Mouse (Mus musculus) layer of hippocampus, adult 18-20 months (tissue): ENCODE data around the gene Susd5. TPM values are rescaled to one million over a fixed set of nuclear protein-coding genes. Genes with fewer than 3 reads are reported as not detected.
"Not testable (repeated sequence)": the region's sequence is repeated elsewhere in the genome, so short reads cannot be mapped to it uniquely, and the experiment has no call there.

Experiments used
- DNase-seq, 2 experiments: peaks; one replicate each; pipeline ENCODE4 v3.0.0; 2022; ENCODE audit warnings: low spot score in 2 of 2
- total RNA-seq, 2 experiments: library from RNA; stranded (reverse); gene quantifications; 2 replicates each; pipeline ENCODE4 v1.2.3; 2021

The Susd5 gene
- total RNA-seq, 2 experiments from 2014 or later: 3.0 to 3.7 TPM

DNA sequence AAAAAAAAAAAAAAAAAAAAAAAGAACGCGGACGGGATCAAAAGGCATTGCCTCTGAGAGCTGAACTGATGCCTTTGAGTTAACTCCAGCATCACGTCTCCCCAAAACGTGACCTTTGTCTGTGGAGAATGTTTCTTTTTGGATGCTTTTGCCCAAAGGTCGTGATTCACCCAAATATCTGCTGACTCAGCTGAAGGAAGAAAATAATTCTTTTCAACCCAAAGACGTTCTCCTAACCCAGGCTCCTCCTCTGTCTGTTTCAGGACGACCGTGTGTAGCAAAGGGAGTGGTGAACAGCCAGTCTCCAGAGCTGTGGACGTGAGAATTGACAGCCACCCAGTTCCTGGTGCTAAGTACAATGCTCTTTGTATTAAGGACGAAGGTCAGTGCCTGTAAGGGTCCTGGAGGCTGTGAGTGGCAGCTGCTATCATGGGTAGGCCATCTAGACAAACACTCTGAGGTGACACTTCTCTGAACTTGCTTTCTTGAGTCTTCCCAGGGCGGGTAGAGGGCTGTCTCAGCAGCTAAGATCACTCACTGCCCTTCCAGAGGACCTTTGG lies 11.6 kb downstream of the Susd5 start:
- no peak for DNase-seq

DNA sequence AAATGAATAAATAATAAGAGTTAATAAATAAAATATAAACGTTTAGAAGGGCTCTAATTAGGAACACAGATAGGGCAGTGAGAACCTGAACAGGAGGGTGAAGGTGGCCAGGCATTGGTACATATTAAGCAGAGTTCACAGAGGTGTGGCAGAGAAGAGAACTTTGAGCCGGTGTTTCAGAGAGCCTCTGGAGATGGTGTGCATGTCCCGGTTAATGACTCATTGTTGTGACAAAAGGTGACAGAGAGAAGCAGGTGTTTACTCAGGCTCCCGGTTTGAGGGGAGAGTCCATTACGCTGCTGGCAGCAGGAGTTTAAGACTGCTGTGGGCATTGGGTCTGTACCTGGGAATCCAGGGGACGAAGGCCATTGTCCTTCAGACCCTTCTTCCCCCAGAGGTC lies 12.4 kb downstream of the Susd5 start:
- DNase-seq: no peak

DNA sequence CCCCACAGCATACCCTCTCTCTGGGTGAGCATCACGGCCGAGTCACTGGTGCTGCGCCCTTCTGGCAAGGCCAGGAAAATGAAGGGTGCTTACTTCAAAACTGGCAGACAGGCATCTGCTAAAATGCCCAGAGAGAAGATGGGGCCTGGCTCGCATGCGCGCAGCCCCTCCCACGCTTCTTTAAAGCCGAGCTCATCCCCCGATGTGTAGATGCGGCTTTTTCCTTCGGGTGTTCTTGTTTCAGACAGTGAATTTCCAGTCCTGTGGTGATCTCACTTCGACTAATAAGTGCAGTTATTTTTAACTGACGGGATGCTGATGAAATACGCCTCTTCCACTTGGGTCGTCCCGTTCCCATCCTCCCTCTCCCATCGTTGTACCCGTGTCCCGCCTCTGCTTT lies 16.7 kb downstream of the Susd5 start:
- peak; percentile 13 to 55 for DNase-seq

DNA sequence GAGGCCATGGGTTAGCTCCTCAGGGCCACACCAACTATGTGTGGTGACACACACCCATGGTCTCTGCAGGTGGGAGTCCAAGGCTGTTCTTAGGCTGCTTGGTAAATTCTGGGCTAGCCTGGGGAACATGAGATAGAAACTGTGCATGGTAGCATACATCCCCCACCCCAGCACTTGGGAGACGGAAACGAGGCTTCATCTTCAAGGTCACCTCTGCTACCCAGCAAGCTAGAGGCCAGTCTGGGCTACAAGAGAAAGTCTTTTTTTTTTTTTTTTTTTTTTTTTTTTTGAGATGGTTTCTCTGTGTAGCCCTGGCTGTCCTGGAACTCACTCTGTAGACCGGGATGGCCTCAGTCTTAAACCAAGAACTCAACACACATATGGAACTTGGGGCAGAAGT lies 29.5 kb downstream of the Susd5 start:
- DNase-seq: no peak

DNA sequence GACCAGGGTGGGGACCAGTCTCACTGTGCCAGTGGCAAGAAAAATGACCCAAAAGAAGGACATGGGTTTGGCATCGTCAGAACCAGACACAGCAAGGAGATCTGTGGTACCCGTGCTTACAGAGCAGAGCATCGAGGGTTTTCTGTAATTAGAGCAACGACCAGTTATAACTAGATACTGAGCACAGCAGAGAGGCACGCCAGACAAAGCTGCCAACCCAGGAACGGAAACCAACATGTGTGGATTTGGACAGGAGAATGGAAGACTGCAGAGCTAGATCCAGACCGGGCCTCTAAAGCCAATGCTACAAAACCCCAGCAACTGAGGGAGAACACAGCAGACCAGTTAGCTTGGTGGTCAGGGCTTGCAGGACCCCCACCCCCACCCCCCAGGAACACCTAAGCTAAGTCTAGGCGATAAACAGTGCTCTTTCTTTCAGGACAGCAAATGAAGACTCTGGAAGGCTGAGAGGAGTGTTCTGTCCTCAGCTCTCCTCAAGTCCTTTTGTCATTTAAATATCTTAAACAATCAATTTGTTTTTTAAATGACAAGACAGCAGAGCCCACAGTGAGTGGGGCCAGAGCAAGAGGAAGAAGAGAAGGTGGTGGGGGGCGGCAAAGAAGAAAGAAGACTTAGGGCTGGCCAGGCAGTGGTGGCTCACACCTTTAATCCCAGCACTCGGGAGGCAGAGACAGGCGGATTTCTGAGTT lies 30.3 kb downstream of the Susd5 start:
- DNase-seq: no peak

DNA sequence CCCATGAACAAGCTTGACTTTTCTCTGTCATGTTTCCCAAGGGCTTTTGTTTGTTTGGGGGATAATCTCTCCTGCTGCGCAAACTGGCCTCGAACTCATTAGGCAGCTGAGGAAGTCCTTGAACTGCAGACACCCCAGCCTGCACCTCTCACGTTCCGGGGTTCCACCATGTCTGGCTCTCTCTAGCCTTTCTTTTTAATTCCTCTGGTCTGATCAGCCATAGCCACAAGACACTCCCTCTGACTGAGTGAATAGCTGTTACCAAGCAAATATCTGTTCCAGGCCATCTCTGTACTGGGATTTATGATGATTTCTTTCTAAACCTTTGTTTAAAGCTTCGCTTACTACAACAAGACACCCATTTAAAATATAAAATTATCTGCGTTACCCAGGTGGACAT lies 31.9 kb downstream of the Susd5 start:
- not testable (repeated sequence) for DNase-seq

DNA sequence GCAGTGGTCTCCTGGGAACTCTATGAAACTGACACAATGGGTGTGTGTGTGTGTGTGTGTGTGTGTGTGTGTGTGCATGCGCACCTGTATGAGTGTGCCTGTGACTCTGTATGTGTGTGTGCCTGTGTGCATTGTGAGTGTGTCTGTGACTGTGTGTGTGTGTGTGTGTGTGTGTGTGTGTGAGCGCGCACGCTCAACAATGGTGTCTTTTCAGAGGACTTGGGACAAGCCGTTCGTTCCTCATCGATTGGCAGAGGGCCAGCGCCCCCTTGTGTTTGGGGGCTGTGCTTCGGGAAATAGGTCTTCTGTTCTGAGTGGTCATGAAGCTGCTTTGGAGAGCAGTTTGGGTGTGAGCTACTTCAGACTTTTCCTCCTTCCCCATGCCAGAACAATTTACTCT lies 35.2 kb downstream of the Susd5 start:
- DNase-seq: not testable (repeated sequence)

DNA sequence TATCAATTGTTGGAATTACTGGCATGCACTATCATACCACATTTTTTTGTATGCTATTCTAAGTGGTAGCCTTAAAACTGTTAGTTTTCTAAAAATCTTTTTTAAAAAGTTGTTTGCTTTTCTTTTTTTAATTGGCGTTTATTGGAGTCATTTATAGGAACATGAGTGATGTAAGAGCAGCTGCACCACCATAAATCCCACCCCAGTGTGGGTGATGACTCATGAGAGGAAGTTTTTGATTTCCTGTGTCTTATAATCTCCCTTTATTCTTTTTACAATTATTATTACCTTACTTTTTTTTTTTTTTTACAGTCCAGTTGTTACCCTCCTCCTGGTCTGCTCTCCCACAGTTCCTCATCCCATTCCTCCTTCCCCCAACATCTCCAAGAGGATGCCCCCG lies 37.9 kb downstream of the Susd5 start:
- DNase-seq: no peak

DNA sequence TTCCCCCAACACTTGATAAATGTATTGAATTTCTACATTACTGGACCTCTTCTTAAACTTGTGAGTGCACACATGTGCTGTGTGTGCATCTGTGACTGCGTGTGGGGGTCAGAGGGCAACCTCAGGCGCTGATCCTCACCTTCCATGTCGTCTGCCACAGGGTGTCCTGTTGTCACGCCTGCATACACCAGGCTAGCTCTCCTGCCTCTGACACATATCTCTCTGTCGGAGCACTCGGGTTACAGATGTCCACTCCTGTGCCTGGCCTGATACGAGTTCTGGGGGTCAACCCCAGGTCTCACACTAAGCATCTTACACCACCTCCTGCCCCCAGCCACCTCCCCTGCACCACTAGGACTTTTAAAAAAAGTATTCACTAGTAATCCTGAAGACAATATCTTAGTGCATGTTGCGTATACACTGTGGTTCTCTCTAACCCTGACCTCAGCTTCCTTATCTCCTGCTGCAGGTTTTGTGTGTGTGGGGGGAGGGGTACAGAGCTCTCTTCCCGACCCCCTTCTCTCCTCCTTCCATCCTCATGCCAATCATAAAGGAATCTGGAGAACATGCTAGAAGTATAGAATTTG lies 41.9 kb downstream of the Susd5 start:
- DNase-seq: no peak

DNA sequence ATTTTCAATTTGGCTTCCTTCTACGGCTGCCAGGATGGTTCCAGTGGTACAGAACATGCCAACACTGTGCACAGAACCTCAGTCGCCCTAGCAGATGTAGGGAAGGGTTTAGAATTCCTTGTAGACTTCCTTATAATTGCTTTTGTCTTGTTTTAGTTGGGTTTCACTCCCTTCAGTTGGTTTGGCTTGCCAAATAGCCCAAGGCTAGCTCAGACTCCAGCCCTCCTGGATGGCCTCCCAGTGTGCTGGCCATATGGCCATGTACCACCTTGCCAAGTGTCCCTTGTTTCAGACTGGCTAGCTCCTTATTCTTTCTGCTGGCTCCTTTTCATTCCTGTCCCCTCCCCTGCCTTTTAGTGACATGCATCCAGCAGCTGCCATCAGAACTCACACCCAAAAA lies 53.3 kb downstream of the Susd5 start:
- no peak for DNase-seq

DNA sequence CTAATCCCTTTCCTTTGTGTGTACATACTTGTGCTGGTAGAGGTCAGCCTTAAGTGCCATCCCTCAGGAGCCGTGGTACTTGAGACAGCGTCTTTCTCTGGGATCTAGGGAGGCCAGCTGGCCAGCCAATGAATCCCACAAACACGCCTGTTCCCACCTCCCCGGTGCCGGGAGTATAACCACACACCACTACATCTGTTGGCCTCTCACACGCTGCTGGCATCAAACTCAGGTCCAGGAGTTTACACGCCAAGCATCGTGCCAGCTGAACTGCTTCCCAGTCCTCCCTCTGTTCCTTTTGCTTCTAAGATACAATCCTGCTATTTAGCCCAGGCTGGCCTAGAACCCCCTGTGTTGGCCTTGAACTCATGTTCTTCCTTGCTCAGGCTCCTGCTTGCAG lies 54.2 kb downstream of the Susd5 start:
- no peak for DNase-seq

DNA sequence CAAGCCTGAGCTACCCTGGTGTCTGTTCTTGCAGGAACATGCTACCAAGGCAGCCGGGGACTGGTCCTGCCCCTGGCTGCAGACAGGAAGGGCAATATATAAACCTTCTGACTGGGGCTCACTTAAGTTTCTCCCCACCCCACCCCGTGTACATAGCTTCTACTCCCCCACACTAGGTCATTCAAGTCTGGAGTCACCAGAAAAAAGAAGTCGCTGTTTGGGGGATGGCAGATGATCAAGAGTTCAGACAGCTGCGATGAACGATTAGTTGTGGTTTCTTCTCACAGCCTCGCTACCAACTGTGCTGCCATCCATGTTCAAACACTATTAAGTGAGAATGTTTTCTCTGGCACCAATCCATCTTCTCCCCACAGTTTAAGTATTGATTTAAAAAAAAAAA lies 55.3 kb downstream of the Susd5 start:
- DNase-seq: peak in 1 of 2 experiments; percentile 51

DNA sequence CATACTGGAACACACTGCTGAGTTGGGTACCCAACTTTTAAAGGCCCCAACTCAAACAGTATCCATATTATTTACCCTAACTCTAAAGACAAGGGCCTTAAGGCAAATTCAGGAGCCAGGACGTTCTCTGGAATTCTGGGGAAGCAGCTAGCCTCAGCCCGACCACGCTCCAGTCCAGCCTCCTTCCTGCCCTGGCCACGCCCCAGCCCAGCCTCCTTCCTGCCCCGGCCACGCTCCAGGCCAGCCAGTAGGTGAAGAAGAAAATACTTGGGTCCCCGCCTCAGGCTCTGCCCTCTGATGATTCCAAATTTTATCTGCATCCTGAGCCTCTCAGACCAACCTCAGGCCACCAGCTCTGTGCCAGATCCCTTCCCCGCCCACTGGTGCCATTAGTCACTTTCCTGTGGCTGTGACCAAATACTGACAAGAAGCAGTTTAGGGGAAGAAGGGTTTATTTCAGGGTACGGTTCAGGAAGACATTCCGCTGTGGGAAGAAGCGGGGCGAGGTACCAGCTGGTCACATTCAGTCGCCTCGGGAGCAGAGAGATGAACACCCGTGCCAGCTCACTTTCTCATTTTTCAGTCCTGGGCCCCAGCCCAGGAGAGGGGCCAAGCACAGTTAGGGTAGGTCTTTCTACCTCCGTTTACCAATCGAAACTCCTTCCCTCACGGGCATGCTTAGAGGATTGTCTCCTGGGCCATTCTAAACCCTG lies 57.1 kb downstream of the Susd5 start:
- no peak for DNase-seq

DNA sequence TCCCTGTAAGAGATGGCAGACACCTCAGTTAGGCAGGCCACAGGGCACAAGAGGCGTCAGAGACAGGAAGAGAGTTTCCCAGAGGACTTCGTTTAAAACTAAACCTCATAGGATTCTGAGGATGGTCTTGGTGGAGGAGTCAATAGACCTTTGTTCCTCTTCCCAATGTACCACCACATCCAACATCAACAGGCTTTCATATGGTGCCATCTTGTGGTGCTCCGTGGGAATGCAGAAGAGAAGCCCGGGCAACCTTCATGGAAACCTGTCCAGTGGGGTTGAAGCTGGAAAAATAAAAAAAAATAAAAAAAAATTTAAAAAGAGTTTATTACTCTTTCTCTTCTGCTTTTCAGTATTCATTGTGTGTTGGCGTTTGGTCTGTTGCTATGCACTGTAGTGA lies 59.7 kb downstream of the Susd5 start:
- DNase-seq: peak; percentile 54 to 83

DNA sequence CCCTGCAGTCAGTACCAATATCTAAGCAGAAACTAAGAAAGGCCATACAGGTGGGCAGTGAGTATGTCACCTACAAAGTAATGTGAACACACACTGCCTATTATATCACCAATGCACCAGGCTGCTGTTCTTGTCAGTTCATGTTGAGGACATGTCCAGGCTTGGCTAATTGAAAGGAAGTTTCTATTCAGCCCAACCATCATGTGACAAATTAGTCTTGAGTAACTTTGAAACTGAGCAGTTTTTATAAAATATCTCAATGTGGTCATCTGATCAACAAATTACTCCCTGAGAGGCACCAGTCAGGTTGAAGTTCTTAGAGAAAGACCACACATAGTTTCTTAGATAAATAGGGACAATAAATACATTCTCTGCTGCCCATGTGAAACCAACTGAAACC lies 65.9 kb downstream of the Susd5 start:
- DNase-seq: not testable (repeated sequence)

DNA sequence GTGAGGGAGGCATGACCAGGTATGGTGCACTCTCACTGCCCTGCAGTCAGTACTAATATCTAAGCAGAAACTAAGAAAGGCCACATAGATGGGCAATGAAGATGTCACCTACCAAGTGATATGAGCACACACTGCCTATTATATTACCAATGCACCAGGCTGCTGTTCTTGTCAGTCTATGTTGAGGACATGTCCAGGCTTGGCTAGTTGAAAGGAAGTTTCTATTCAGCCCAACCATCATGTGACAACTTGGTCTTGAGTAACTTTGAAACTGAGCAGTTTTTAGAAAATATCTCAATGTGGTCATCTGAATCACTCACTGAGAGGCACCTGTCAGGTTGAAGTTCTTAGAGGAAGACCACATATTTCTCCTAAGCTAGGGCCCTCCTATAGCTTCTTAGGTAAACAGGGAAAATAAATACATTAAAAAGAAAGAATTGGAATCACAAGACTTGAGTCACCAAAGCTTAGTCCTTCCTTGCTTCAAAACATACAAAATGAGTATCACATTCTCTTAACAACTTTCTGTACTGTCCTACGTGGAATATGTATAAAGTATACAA lies 72.4 kb downstream of the Susd5 start:
- DNase-seq: not testable (repeated sequence)

Other genes starting within 250 kb of the Susd5 start
- gene Ubp1, start 126.2 kb upstream of the Susd5 start, total RNA-seq: 10 to 100 TPM; 69.6 to 71.2 TPM
- gene Fbxl2, start 10.9 kb upstream of the Susd5 start, total RNA-seq: 10 to 100 TPM; 32.5 to 33.1 TPM